Mouse (Mus musculus) retina, embryonic 14.5 days (tissue): ENCODE measurements around the gene Mrpl27.
"Not testable (repeated sequence)": the region's sequence is repeated elsewhere in the genome, so short reads cannot be mapped to it uniquely, and the experiment has no call there.

ENCODE experiments used
- DNase-seq: peaks from one replicate; pipeline ENCODE4 v3.0.0-alpha.2; 2015; ENCODE audit warnings: low spot score

Gene Mrpl27

GRCm38 (mm10) chr11:94653663-94654436, at the start of gene Mrpl27, which contains the start of gene Eme1:
Gene Mrpl27, plus strand, starts transcription at chr11:94653767.
Gene Eme1, minus strand, starts transcription at chr11:94653964.
- peak; percentile 84 for DNase-seq

- no peak for DNase-seq
Measured at GRCm38 (mm10) chr11:94610744-94611740, 42.5 kb upstream of the Mrpl27 start.

- DNase-seq, result no peak
Measured at GRCm38 (mm10) chr11:94614603-94615002, 39.0 kb upstream of the Mrpl27 start.

GRCm38 (mm10) chr11:94615494-94615893, 38.1 kb upstream of the Mrpl27 start:
- peak; percentile 31 for DNase-seq

GRCm38 (mm10) chr11:94617646-94618045, 35.9 kb upstream of the Mrpl27 start:
- DNase-seq, result no peak

- DNase-seq, result no peak
Measured at GRCm38 (mm10) chr11:94620766-94621457, 32.7 kb upstream of the Mrpl27 start.

GRCm38 (mm10) chr11:94621458-94621852, 32.1 kb upstream of the Mrpl27 start:
- DNase-seq, result no peak

- no peak for DNase-seq
Measured at GRCm38 (mm10) chr11:94622162-94622561, 31.4 kb upstream of the Mrpl27 start.

GRCm38 (mm10) chr11:94629199-94629883, 24.2 kb upstream of the Mrpl27 start, which contains the start of gene Lrrc59:
Gene Lrrc59, plus strand, starts transcription at chr11:94629767.
- peak; percentile 95 for DNase-seq

GRCm38 (mm10) chr11:94629884-94630198, 23.7 kb upstream of the Mrpl27 start:
- DNase-seq, result no peak

- DNase-seq, result no peak
Measured at GRCm38 (mm10) chr11:94630199-94631011, 23.2 kb upstream of the Mrpl27 start.

GRCm38 (mm10) chr11:94631969-94632368, 21.6 kb upstream of the Mrpl27 start:
- no peak for DNase-seq

- DNase-seq, result no peak
Measured at GRCm38 (mm10) chr11:94632988-94633387, 20.6 kb upstream of the Mrpl27 start.

GRCm38 (mm10) chr11:94634431-94634830, 19.1 kb upstream of the Mrpl27 start:
- no peak for DNase-seq

- no peak for DNase-seq
Measured at GRCm38 (mm10) chr11:94644461-94645219, 8.9 kb upstream of the Mrpl27 start.

- no peak for DNase-seq
Measured at GRCm38 (mm10) chr11:94646457-94646856, 7.1 kb upstream of the Mrpl27 start.

- not testable (repeated sequence) for DNase-seq
Measured at GRCm38 (mm10) chr11:94651241-94651640, 2.3 kb upstream of the Mrpl27 start.

- no peak for DNase-seq
Measured at GRCm38 (mm10) chr11:94652973-94653372, 594 bp upstream of the Mrpl27 start.

GRCm38 (mm10) chr11:94661344-94661743, 7.8 kb downstream of the Mrpl27 start:
- no peak for DNase-seq

- DNase-seq, result no peak
Measured at GRCm38 (mm10) chr11:94665281-94665680, 11.7 kb downstream of the Mrpl27 start.
